Mouse (Mus musculus) effector memory CD4-positive, alpha-beta T cell, adult 7 months (primary cell): Measurements from ENCODE around the gene Sephs1. TPM values are rescaled to one million over a fixed set of nuclear protein-coding genes. Genes with fewer than 3 reads are reported as not detected.

Experiments used
- polyA plus RNA-seq: library from polyadenylated mRNA; unstranded; fragments of 100-300 nt; shearing (Covaris generic); gene quantifications from one replicate; pipeline ENCODE4 v1.2.1, GENCODE M21; 2017

Sephs1 gene
- polyA plus RNA-seq = 26.3 TPM

GRCm38 (mm10) chr2:4881350-4882248, at the start of gene Sephs1:
Sephs1 (plus strand) TSS chr2:4881564.

DNA sequence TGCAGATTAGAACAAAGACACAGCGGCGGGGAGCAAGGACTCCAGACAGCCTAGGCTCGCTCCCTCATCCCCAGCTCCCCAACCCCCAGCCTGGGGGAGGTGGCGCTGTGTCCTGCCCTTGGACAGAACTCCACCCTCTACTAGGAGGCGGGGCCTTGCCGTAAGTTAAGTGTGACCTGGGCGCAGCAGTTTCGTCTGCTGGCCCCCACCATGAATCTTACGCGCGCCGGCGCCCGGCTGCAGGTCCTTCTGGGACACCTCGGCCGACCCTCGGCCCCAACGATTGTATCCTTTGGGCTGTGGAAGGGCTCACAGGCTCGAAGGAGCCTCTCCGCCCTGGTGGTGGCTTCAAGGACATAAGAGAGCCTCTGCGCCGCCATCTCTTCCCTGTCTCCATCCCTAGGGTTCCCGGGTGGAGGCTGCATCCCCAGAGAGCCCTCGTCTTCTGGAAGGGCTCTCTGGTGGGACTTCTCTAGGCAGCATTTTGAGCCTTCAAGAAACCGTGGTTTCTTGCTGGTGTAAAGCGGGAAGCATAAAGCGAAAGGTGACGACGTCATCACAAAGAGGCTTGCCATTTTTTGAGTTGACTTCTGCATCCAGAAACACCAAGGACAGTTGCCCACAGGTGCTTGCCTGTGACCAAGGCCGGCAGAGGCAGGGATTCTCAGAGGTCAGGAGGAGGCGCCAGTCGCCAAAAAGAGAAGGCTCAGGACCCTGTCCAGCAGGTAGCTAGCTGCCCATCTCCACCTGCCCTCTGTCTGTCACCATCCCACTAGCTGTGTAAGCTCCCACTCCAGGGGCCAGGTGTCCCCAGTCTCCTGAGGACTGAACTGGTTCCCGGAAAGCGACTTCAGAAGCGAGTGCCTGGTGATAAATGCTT, 37.7 kb downstream of the Sephs1 start, which contains the start of gene Phyh:
TSS of gene Phyh (plus strand) at position 160 of the 880 bp plus-strand sequence.

Other genes starting within 250 kb of the Sephs1 start
- 60.1 TPM for gene Prpf18, start 229.5 kb upstream of the Sephs1 start, polyA plus RNA-seq
- not detected for gene Bend7, start 163.7 kb upstream of the Sephs1 start, polyA plus RNA-seq
- 43.9 TPM for gene Phyh, start 37.5 kb downstream of the Sephs1 start, polyA plus RNA-seq
- not detected for gene Ucma, start 94.6 kb downstream of the Sephs1 start, polyA plus RNA-seq
- gene Mcm10, start 131.2 kb downstream of the Sephs1 start, polyA plus RNA-seq = 1.0 TPM
- 15.8 TPM for gene Optn, start 182.5 kb downstream of the Sephs1 start, polyA plus RNA-seq